Mouse (Mus musculus): ENCODE results near the gene Myh3.

Gene Myh3

GRCm38 (mm10) chr11:67105689-67106088 is 27.6 kb downstream of the Myh3 start:
- no peak for DNase-seq (ENCODE audit: low spot score)

- DNase-seq (ENCODE audit: low spot score) = no peak
These were observed 28.9 kb downstream of the Myh3 start for GRCm38 (mm10) chr11:67106973-67107372.

- peak; percentile 75 for DNase-seq (ENCODE audit: low spot score)
These were observed 32.3 kb downstream of the Myh3 start for GRCm38 (mm10) chr11:67110168-67110948.

- DNase-seq (ENCODE audit: low spot score) = no peak
These were observed 34.1 kb downstream of the Myh3 start for GRCm38 (mm10) chr11:67112019-67112850.

- DNase-seq (ENCODE audit: low spot score) = peak; percentile 62
These were observed 34.7 kb downstream of the Myh3 start for GRCm38 (mm10) chr11:67112851-67113202.

GRCm38 (mm10) chr11:67113381-67113780 is 35.3 kb downstream of the Myh3 start:
- no peak for DNase-seq (ENCODE audit: low spot score)

- DNase-seq (ENCODE audit: low spot score) = no peak
These were observed 36.2 kb downstream of the Myh3 start for GRCm38 (mm10) chr11:67114261-67114660.

- no peak for DNase-seq (ENCODE audit: low spot score)
These were observed 36.8 kb downstream of the Myh3 start for GRCm38 (mm10) chr11:67114901-67115300.

- no peak for DNase-seq (ENCODE audit: low spot score)
These were observed 38.6 kb downstream of the Myh3 start for GRCm38 (mm10) chr11:67116725-67117124.

GRCm38 (mm10) chr11:67119539-67120070 is 41.5 kb downstream of the Myh3 start:
- no peak for DNase-seq (ENCODE audit: low spot score)

- DNase-seq (ENCODE audit: low spot score) = no peak
These were observed 42.7 kb downstream of the Myh3 start for GRCm38 (mm10) chr11:67120697-67121294.

- no peak for DNase-seq (ENCODE audit: low spot score)
These were observed 46.8 kb downstream of the Myh3 start for GRCm38 (mm10) chr11:67124943-67125342.

GRCm38 (mm10) chr11:67125361-67125760 is 47.3 kb downstream of the Myh3 start:
- no peak for DNase-seq (ENCODE audit: low spot score)

- no peak for DNase-seq (ENCODE audit: low spot score)
These were observed 55.4 kb downstream of the Myh3 start for GRCm38 (mm10) chr11:67133526-67133925.

- DNase-seq (ENCODE audit: low spot score) = no peak
These were observed 56.6 kb downstream of the Myh3 start for GRCm38 (mm10) chr11:67134654-67135053.

GRCm38 (mm10) chr11:67135532-67135931 is 57.4 kb downstream of the Myh3 start:
- no peak for DNase-seq (ENCODE audit: low spot score)

GRCm38 (mm10) chr11:67139556-67139955 is 61.5 kb downstream of the Myh3 start:
- DNase-seq (ENCODE audit: low spot score) = no peak

GRCm38 (mm10) chr11:67140175-67140574 is 62.1 kb downstream of the Myh3 start:
- no peak for DNase-seq (ENCODE audit: low spot score)

GRCm38 (mm10) chr11:67141031-67141430 is 62.9 kb downstream of the Myh3 start:
- no peak for DNase-seq (ENCODE audit: low spot score)

GRCm38 (mm10) chr11:67142047-67142446 is 63.9 kb downstream of the Myh3 start:
- DNase-seq (ENCODE audit: low spot score) = no peak

GRCm38 (mm10) chr11:67143065-67143464 is 65.0 kb downstream of the Myh3 start:
- no peak for DNase-seq (ENCODE audit: low spot score)

- DNase-seq (ENCODE audit: low spot score) = no peak
These were observed 65.9 kb downstream of the Myh3 start for GRCm38 (mm10) chr11:67143863-67144498.
